Mouse (Mus musculus) MEL (cell line): Measurements from ENCODE around the gene Arhgef7. TPM values are rescaled to one million over a fixed set of nuclear protein-coding genes. Genes with fewer than 3 reads are reported as not detected.

Source experiments
- DNase-seq: peaks from one replicate; pipeline ENCODE4 v3.0.0; 2011; ENCODE audit warnings: low read depth, low spot score
- H3K27ac ChIP-seq: 2 replicates; pipeline ENCODE4 v1.5.1; 2012; ENCODE audit warnings: low read depth, mild to moderate bottlenecking, control low read depth, low read length, moderate library complexity; ENCODE audit not compliant: control insufficient read depth
- H3K27me3 ChIP-seq, 2 experiments: fragments of 150-350 bp in 1 of 2; sonication (generic) in 1 of 2; 2 replicates each; pipeline ENCODE4 v1.6.1; 2012; ENCODE audit warnings: low read length in 2 of 2, mild to moderate bottlenecking in 2 of 2, improper control_type of control experiment in 1 of 2, moderate library complexity in 1 of 2; ENCODE audit not compliant: insufficient read depth in 2 of 2, control insufficient read depth in 1 of 2
- H3K36me3 ChIP-seq, 2 experiments: 2 replicates each; pipeline ENCODE4 v1.6.1; 2012 to 2014; ENCODE audit warnings: low read length in 2 of 2, improper control_type of control experiment in 1 of 2, inconsistent platforms in 1 of 2, mild to moderate bottlenecking in 1 of 2; ENCODE audit not compliant: insufficient read depth in 2 of 2, control insufficient read depth in 1 of 2
- H3K4me1 ChIP-seq, 2 experiments: fragments of 150-350 bp in 1 of 2; sonication (generic) in 1 of 2; 2 replicates each; pipeline ENCODE4 v1.6.1; 2012; ENCODE audit warnings: low read length in 2 of 2, improper control_type of control experiment in 1 of 2, mild to moderate bottlenecking in 1 of 2; ENCODE audit not compliant: insufficient read depth in 2 of 2, control insufficient read depth in 1 of 2
- H3K4me3 ChIP-seq, 2 experiments: fragments of 150-350 bp in 1 of 2; sonication (generic) in 1 of 2; 2 replicates each; pipeline ENCODE4 v1.5.1; 2012; ENCODE audit warnings: low read depth in 2 of 2, low read length in 2 of 2, mild to moderate bottlenecking in 2 of 2, moderate library complexity in 2 of 2, control low read depth in 1 of 2, improper control_type of control experiment in 1 of 2; ENCODE audit not compliant: control insufficient read depth in 1 of 2, insufficient read depth in 1 of 2
- H3K79me2 ChIP-seq: 2 replicates; pipeline ENCODE4 v1.6.1; 2012; ENCODE audit warnings: mild to moderate bottlenecking, low read length, moderate library complexity; ENCODE audit not compliant: control insufficient read depth, poor library complexity, insufficient read depth
- H3K9ac ChIP-seq: 2 replicates; pipeline ENCODE4 v1.6.1; 2012; ENCODE audit warnings: low read depth, mild to moderate bottlenecking, control low read depth, low read length, moderate library complexity; ENCODE audit not compliant: control insufficient read depth, poor library complexity, severe bottlenecking
- H3K9me3 ChIP-seq: fragments of 150-350 bp; sonication (generic); replicated peaks from 2 replicates; pipeline ENCODE4 v1.6.1; 2012; ENCODE audit warnings: mild to moderate bottlenecking, low read length, improper control_type of control experiment, moderate library complexity; ENCODE audit not compliant: insufficient read depth
- CHD1 ChIP-seq: IDR thresholded peaks from 2 replicates; pipeline ENCODE4 v1.6.1; 2012; ENCODE audit warnings: low read depth, mild to moderate bottlenecking, inconsistent platforms, low read length, improper control_type of control experiment
- CTCF ChIP-seq, 3 experiments: IDR thresholded peaks in 2 of 3; conservative IDR thresholded peaks in 1 of 3; 2 replicates each; pipeline ENCODE4 v1.5.1; 2011 to 2012; ENCODE audit warnings: low read length in 3 of 3, low read depth in 2 of 3, mild to moderate bottlenecking in 2 of 3, improper control_type of control experiment in 1 of 3, inconsistent platforms in 1 of 3, mixed read lengths in 1 of 3, moderate library complexity in 1 of 3; ENCODE audit not compliant: control insufficient read depth in 1 of 3, insufficient read depth in 1 of 3, poor library complexity in 1 of 3, severe bottlenecking in 1 of 3
- E2F4 ChIP-seq: IDR thresholded peaks from 2 replicates; pipeline ENCODE4 v1.6.1; 2011; ENCODE audit warnings: low read depth, low read length, improper control_type of control experiment, borderline replicate concordance
- ELF1 ChIP-seq: IDR thresholded peaks from 2 replicates; pipeline ENCODE4 v1.6.1; 2014; ENCODE audit warnings: low read depth, mild to moderate bottlenecking, inconsistent platforms, low read length, improper control_type of control experiment, moderate library complexity
- EP300 ChIP-seq, 2 experiments: IDR thresholded peaks; 2 replicates each; pipeline ENCODE4 v1.6.1; 2011; ENCODE audit warnings: improper control_type of control experiment in 2 of 2, low read length in 2 of 2, low read depth in 1 of 2, mild to moderate bottlenecking in 1 of 2
- ETS1 ChIP-seq: IDR thresholded peaks from 2 replicates; pipeline ENCODE4 v1.6.1; 2012; ENCODE audit warnings: low read depth, mild to moderate bottlenecking, inconsistent platforms, low read length, improper control_type of control experiment, moderate library complexity
- GATA1 ChIP-seq: IDR thresholded peaks from 2 replicates; pipeline ENCODE4 v1.6.1; 2011; ENCODE audit warnings: low read depth, low read length, improper control_type of control experiment
- HCFC1 ChIP-seq: IDR thresholded peaks from 2 replicates; pipeline ENCODE4 v1.6.1; 2012; ENCODE audit warnings: low read depth, mild to moderate bottlenecking, inconsistent platforms, low read length, improper control_type of control experiment, moderate library complexity
- MAX ChIP-seq: IDR thresholded peaks from 2 replicates; pipeline ENCODE4 v1.6.1; 2011; ENCODE audit warnings: low read length, improper control_type of control experiment
- MAZ ChIP-seq: IDR thresholded peaks from 2 replicates; pipeline ENCODE4 v1.6.1; 2012; ENCODE audit warnings: low read depth, mild to moderate bottlenecking, inconsistent platforms, low read length, improper control_type of control experiment
- MEF2A ChIP-seq: IDR thresholded peaks from 2 replicates; pipeline ENCODE4 v1.6.1; 2014; ENCODE audit warnings: low read depth, mild to moderate bottlenecking, inconsistent platforms, low read length, improper control_type of control experiment; ENCODE audit not compliant: poor library complexity, insufficient replicate concordance, severe bottlenecking; ENCODE audit errors: extremely low read depth
- MYB ChIP-seq: IDR thresholded peaks from 2 replicates; pipeline ENCODE4 v1.6.1; 2011; ENCODE audit warnings: mild to moderate bottlenecking, low read depth, low read length, improper control_type of control experiment
- MYC ChIP-seq: IDR thresholded peaks from 2 replicates; pipeline ENCODE4 v1.6.1; 2011; ENCODE audit warnings: low read depth, mild to moderate bottlenecking, low read length, improper control_type of control experiment, moderate library complexity
- POLR2AphosphoS5 ChIP-seq: IDR thresholded peaks from 2 replicates; pipeline ENCODE4 v1.6.1; 2012; ENCODE audit warnings: low read depth, borderline replicate concordance, mild to moderate bottlenecking, inconsistent platforms, low read length, moderate library complexity, mixed read lengths
- RAD21 ChIP-seq: IDR thresholded peaks from 2 replicates; pipeline ENCODE4 v1.6.1; 2011; ENCODE audit warnings: mild to moderate bottlenecking, low read depth, low read length, improper control_type of control experiment
- SMC3 ChIP-seq: IDR thresholded peaks from 2 replicates; pipeline ENCODE4 v1.6.1; 2011; ENCODE audit warnings: low read depth, low read length, improper control_type of control experiment
- TAL1 ChIP-seq: IDR thresholded peaks from 2 replicates; pipeline ENCODE4 v1.6.1; 2012; ENCODE audit warnings: mild to moderate bottlenecking, inconsistent platforms, low read length, moderate library complexity, mixed read lengths
- TCF12 ChIP-seq: IDR thresholded peaks from 2 replicates; pipeline ENCODE4 v1.6.1; 2014; ENCODE audit warnings: low read depth, mild to moderate bottlenecking, inconsistent platforms, low read length, improper control_type of control experiment, moderate library complexity
- USF2 ChIP-seq, 2 experiments: IDR thresholded peaks; 2 replicates each; pipeline ENCODE4 v1.6.1; 2011 to 2012; ENCODE audit warnings: improper control_type of control experiment in 2 of 2, low read length in 2 of 2, borderline replicate concordance in 1 of 2, inconsistent platforms in 1 of 2, low read depth in 1 of 2, mild to moderate bottlenecking in 1 of 2; ENCODE audit not compliant: insufficient read depth in 1 of 2
- ZC3H11A ChIP-seq: IDR thresholded peaks from 2 replicates; pipeline ENCODE4 v1.6.1; 2012; ENCODE audit warnings: low read depth, mild to moderate bottlenecking, inconsistent platforms, low read length, improper control_type of control experiment
- ZKSCAN1 ChIP-seq: IDR thresholded peaks from 2 replicates; pipeline ENCODE4 v1.6.1; 2012; ENCODE audit warnings: low read depth, mild to moderate bottlenecking, inconsistent platforms, low read length, improper control_type of control experiment, moderate library complexity
- ZNF384 ChIP-seq: IDR thresholded peaks from 2 replicates; pipeline ENCODE4 v1.6.1; 2012; ENCODE audit warnings: low read depth, mild to moderate bottlenecking, inconsistent platforms, low read length, improper control_type of control experiment
- polyA plus RNA-seq, 2 experiments: library from polyadenylated mRNA; stranded (reverse) in 1 of 2; unstranded in 1 of 2; fragments of >175 nt in 1 of 2; fragments of >200 nt in 1 of 2; gene quantifications; 2 replicates each; pipeline versions ENCODE4 v1.2.1 to v1.2.4; 2012; ENCODE audit warnings: low replicate concordance in 2 of 2, low read depth in 1 of 2; ENCODE audit not compliant: insufficient read length in 2 of 2, insufficient read depth in 1 of 2, missing spikeins in 1 of 2
- total RNA-seq: library from RNA; depleted of rRNA; stranded (reverse); fragments of 300-350 nt; gene quantifications from 2 replicates; pipeline ENCODE4 v1.2.3, GENCODE M21; 2012

The Arhgef7 gene
- total and polyA plus RNA-seq, 3 experiments, result 21.0 to 36.8 TPM; not detected in 1

- no peak for TF ChIP-seq MYB
- no peak for TF ChIP-seq ZC3H11A
- no peak for TF ChIP-seq ELF1
- no peak for TF ChIP-seq SMC3
- no peak for TF ChIP-seq E2F4
- TF ChIP-seq HCFC1, result no peak
- TF ChIP-seq CHD1, result no peak
- Histone ChIP-seq H3K9ac (no peak overlapping the region), H3K27me3 (no peaks in the 10 kb centered on the region), H3K27ac (no peak overlapping the region), H3K79me2 (no peaks in the 10 kb centered on the region), H3K36me3 (peaks cover 0 to under 1% of the 10 kb centered on the region in 2 experiments; a peak in 1 of 4 replicates), H3K9me3 (no peaks in the 10 kb centered on the region), H3K4me3 (no peak overlapping the region), H3K4me1 (peaks cover 0 to 3% of the 10 kb centered on the region in 2 experiments; a peak in 1 of 4 replicates)
- peak; percentile 7 for DNase-seq
Observed at GRCm38 (mm10) chr8:11701428-11701827, 26.1 kb upstream of the Arhgef7 start.

GRCm38 (mm10) chr8:11703789-11704188 lies 23.7 kb upstream of the Arhgef7 start:
- H3K4me1 ChIP-seq, result peaks cover 0 to 2% of the 10 kb centered on the region in 2 experiments; a peak in 1 of 4 replicates
- no peaks in the 10 kb centered on the region; a peak in 1 of 4 replicates for H3K27me3 ChIP-seq
- TF ChIP-seq POLR2AphosphoS5 (no peak), TAL1 (no peak), RAD21 (no peak), GATA1 (no peak), ZNF384 (no peak), TCF12 (no peak), ELF1 (no peak), ETS1 (no peak), MYB (no peak), MYC (no peak), USF2 (IDR thresholded peaks at IDR 0.05; ENCODE audit: borderline replicate concordance in 1 of 2, insufficient read depth in 1 of 2, low read depth in 1 of 2, low read length in 2 of 2) (no peak), MAX (no peak), SMC3 (no peak), ZKSCAN1 (no peak), EP300 (IDR thresholded peaks at IDR 0.05; ENCODE audit: low read depth in 1 of 2, low read length in 2 of 2) (no peak), MAZ (no peak), MEF2A (no peak), CTCF (IDR thresholded peaks at IDR 0.05 in 2 of 3, conservative IDR thresholded peaks at IDR 0.05 in 1 of 3; ENCODE audit: control insufficient read depth in 1 of 3, insufficient read depth in 1 of 3, low read depth in 2 of 3, low read length in 3 of 3, poor library complexity in 1 of 3, severe bottlenecking in 1 of 3) (no peak)
- TF ChIP-seq, all 39 proteins: peak for 0
- Histone ChIP-seq H3K9me3 (no peaks in the 10 kb centered on the region), H3K27ac (no peak overlapping the region), H3K4me3 (no peak overlapping the region), H3K9ac (no peak overlapping the region), H3K36me3 (no peaks in the 10 kb centered on the region), H3K79me2 (no peaks in the 10 kb centered on the region)
- DNase-seq, result no peak
